Mouse (Mus musculus): ENCODE measurements around the gene Bbip1. TPM values are rescaled to one million over a fixed set of nuclear protein-coding genes. Genes with fewer than 3 reads are reported as not detected.
"Not testable (repeated sequence)": the region's sequence is repeated elsewhere in the genome, so short reads cannot be mapped to it uniquely, and the experiment has no call there.

The Bbip1 gene
- polyA plus RNA-seq, 1 experiment from 2014 or later = 105 TPM

- no peak for DNase-seq (ENCODE audit: extremely low spot score, low spot score)
- H3K36me3 ChIP-seq (replicated peaks) = peaks cover 6% of the 10 kb centered on the region; the same call in 1 of the 2 replicates
- peaks cover 12% of the 10 kb centered on the region for H3K4me1 ChIP-seq
- 95% methylated on average over 2 of the region's 2 CpGs for WGBS
- no peaks in the 10 kb centered on the region for H3K9me3 ChIP-seq
- no peak overlapping the region for H3K4me3 ChIP-seq
- H3K27ac ChIP-seq = no peak overlapping the region
- no peaks in the 10 kb centered on the region for H3K27me3 ChIP-seq (ENCODE audit: poor library complexity, severe bottlenecking)
Observed at GRCm38 (mm10) chr19:53957513-53957912, 13.1 kb upstream of the Bbip1 start.

GRCm38 (mm10) chr19:53945171-53946042 lies 980 bp upstream of the Bbip1 start:
- under 1% methylated on average over 66 of the region's 69 CpGs for WGBS

DNA sequence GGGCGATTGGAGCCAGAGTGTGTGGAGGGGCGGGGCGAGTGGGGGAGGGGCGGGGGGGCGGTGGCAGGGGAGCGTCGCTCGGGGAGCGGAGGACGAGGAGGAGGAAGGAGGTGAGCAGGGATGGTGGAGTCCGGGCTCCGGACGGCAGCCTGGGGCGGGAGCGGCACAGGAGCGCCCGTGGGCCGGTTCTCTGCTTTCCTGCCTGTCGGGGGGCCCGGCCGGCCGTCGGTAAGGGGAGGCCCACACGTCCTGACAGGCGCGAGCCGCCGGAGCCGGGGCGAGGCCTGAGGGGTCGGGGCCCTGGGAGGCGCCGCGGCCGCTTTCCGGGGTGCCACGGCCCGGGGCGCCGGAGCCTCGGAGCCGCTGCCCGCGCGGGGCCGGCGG lies 351 bp upstream of the Bbip1 start:
- H3K27me3 ChIP-seq (ENCODE audit: poor library complexity, severe bottlenecking) = no peaks in the 10 kb centered on the region
- peak overlapping the region; percentile 97 for H3K27ac ChIP-seq
- peak overlapping the region; percentile 94 for H3K4me3 ChIP-seq
- no peak for DNase-seq (ENCODE audit: extremely low spot score, low spot score)
- peaks cover 7% of the 10 kb centered on the region for H3K36me3 ChIP-seq (replicated peaks)
- WGBS = 1% methylated on average over 46 of the region's 47 CpGs
- H3K9me3 ChIP-seq = no peaks in the 10 kb centered on the region
- peaks cover 43% of the 10 kb centered on the region for H3K4me1 ChIP-seq

More at GRCm38 (mm10) chr19:53945171-53946042, 980 bp upstream of the Bbip1 start:
- peak overlapping the region; percentile 97 for H3K27ac ChIP-seq
- peaks cover 43% of the 10 kb centered on the region for H3K4me1 ChIP-seq
- H3K9me3 ChIP-seq = no peaks in the 10 kb centered on the region
- H3K4me3 ChIP-seq = peak overlapping the region; percentile 94
- peaks cover 4% of the 10 kb centered on the region for H3K36me3 ChIP-seq (replicated peaks)
- peak; percentile 73 for DNase-seq (ENCODE audit: extremely low spot score, low spot score)
- no peaks in the 10 kb centered on the region for H3K27me3 ChIP-seq (ENCODE audit: poor library complexity, severe bottlenecking)

DNA sequence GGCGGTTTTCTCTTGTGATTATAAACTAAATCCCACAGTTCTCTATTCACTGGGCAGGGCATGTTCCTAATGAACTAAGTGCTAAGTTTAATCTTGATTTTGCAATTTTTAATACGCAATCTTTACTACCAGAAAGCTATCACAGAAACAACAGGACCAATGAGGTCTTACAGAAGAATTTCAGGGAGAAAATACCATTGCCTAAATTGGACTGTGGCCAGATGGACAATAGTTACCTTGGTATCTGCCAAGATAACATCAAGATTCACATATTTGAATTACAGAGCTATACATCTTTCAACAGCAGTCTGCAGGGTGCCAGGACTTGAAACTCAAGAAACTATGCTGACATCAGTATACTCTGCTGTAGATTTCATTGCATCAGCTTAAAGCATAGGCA lies 2.1 kb downstream of the Bbip1 start:
- WGBS = 94% methylated on average over 2 of the region's 2 CpGs
- H3K4me1 ChIP-seq = peaks cover 21% of the 10 kb centered on the region
- H3K27ac ChIP-seq = no peak overlapping the region
- peaks cover 31% of the 10 kb centered on the region for H3K36me3 ChIP-seq (replicated peaks)
- H3K27me3 ChIP-seq (ENCODE audit: poor library complexity, severe bottlenecking) = no peaks in the 10 kb centered on the region
- H3K4me3 ChIP-seq = peak overlapping the region; percentile 94; the same call in 1 of the 2 replicates
- DNase-seq (ENCODE audit: extremely low spot score, low spot score) = no peak
- H3K9me3 ChIP-seq = no peaks in the 10 kb centered on the region

DNA sequence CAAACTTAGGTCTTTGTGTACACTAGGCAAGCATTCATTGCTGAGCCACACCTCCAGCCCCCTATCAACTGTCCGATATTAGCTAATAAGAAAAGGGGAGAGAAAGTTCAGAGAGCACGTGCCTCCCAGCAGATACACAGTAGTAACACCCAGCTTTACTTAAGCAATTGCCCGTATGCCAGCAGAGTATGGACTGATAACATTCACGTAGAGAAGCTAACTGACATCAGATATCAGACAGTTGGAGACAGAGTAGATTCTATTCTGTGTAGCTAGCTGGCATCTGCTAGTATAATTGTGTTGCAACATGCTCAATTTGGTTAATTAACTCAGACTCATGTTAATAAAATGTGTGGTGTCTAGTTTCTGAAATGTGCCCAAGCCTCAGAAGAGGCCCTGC lies 3.3 kb downstream of the Bbip1 start:
- no peak for DNase-seq (ENCODE audit: extremely low spot score, low spot score)
- Histone ChIP-seq H3K27me3 (ENCODE audit: poor library complexity, severe bottlenecking) (no peaks in the 10 kb centered on the region), H3K4me1 (peaks cover 14% of the 10 kb centered on the region), H3K27ac (no peak overlapping the region), H3K9me3 (no peaks in the 10 kb centered on the region), H3K4me3 (no peak overlapping the region), H3K36me3 (replicated peaks) (peaks cover 38% of the 10 kb centered on the region)
- 93% methylated on average over 4 of the region's 4 CpGs for WGBS

- DNase-seq (ENCODE audit: extremely low spot score, low spot score) = no peak
- Histone ChIP-seq H3K27me3 (ENCODE audit: poor library complexity, severe bottlenecking) (no peaks in the 10 kb centered on the region), H3K4me3 (no peak overlapping the region), H3K36me3 (replicated peaks) (peaks cover 41% of the 10 kb centered on the region), H3K27ac (no peak overlapping the region), H3K4me1 (peaks cover 10% of the 10 kb centered on the region), H3K9me3 (no peaks in the 10 kb centered on the region)
- WGBS = 87% methylated on average over 4 of the region's 4 CpGs
Observed at GRCm38 (mm10) chr19:53939467-53939866, 5.0 kb downstream of the Bbip1 start.

- no peaks in the 10 kb centered on the region for H3K27me3 ChIP-seq (ENCODE audit: poor library complexity, severe bottlenecking)
- H3K9me3 ChIP-seq = no peaks in the 10 kb centered on the region
- H3K27ac ChIP-seq = no peak overlapping the region
- no peaks in the 10 kb centered on the region for H3K4me1 ChIP-seq
- peaks cover 73% of the 10 kb centered on the region for H3K36me3 ChIP-seq (replicated peaks)
- DNase-seq (ENCODE audit: extremely low spot score, low spot score) = no peak
- no peak overlapping the region for H3K4me3 ChIP-seq
Observed at GRCm38 (mm10) chr19:53934046-53934445, 10.4 kb downstream of the Bbip1 start.

DNA sequence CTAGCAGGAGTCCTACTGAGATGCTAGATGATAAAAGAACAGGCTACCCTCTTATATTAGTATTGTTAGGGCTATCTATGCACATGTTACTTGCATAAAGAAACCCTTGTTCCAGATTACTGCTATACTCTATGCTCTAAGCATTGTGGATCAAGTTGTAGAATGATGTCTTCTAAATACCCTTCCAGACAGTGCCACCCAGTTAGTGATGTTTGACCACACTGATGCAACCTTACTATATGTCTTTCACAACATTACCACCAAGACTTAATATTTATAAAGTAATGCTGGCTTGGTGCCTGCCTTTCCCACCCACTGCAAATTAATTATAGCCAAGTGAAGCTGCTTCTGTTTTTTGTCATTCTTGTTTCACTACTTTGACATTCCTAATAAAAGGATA lies 11.4 kb downstream of the Bbip1 start:
- Histone ChIP-seq H3K36me3 (replicated peaks) (peaks cover 68% of the 10 kb centered on the region), H3K4me1 (no peaks in the 10 kb centered on the region), H3K9me3 (no peaks in the 10 kb centered on the region), H3K27ac (no peak overlapping the region), H3K27me3 (ENCODE audit: poor library complexity, severe bottlenecking) (no peaks in the 10 kb centered on the region), H3K4me3 (no peak overlapping the region)
- no peak for DNase-seq (ENCODE audit: extremely low spot score, low spot score)

- DNase-seq (ENCODE audit: extremely low spot score, low spot score) = no peak
- Histone ChIP-seq H3K9me3 (no peaks in the 10 kb centered on the region; the same call in 1 of the 2 replicates), H3K4me1 (no peaks in the 10 kb centered on the region), H3K4me3 (no peak overlapping the region), H3K27me3 (ENCODE audit: poor library complexity, severe bottlenecking) (no peaks in the 10 kb centered on the region), H3K27ac (no peak overlapping the region), H3K36me3 (replicated peaks) (peaks cover 72% of the 10 kb centered on the region)
- 96% methylated on average over 3 of the region's 3 CpGs for WGBS
Observed at GRCm38 (mm10) chr19:53929218-53929617, 15.2 kb downstream of the Bbip1 start.

DNA sequence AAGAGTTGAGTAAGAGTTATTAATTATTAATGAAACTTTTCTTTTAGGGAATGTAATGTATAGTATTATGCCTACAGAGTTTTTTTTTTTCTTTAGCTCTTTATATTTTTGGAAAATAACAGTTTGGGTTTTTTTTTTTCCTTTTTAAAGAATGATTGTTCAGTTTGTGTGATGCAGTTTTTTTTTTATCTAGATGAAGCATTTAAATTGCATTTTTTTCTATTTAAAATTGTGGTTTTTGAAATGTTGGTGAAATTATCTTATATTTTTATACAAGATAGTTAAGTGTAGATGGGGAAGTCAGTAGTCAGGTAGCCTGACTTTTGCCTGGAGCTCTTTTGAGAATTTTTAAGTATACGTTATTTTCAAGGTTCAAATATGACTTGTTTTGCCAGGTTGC lies 17.7 kb downstream of the Bbip1 start:
- WGBS = 90% methylated on average over 1 of the region's 1 CpGs
- H3K9me3 ChIP-seq = no peaks in the 10 kb centered on the region; the same call in 1 of the 2 replicates
- H3K27ac ChIP-seq = no peak overlapping the region
- no peak overlapping the region for H3K4me3 ChIP-seq
- DNase-seq (ENCODE audit: extremely low spot score, low spot score) = no peak
- H3K27me3 ChIP-seq (ENCODE audit: poor library complexity, severe bottlenecking) = no peaks in the 10 kb centered on the region
- H3K36me3 ChIP-seq (replicated peaks) = peaks cover 74% of the 10 kb centered on the region
- no peaks in the 10 kb centered on the region for H3K4me1 ChIP-seq

GRCm38 (mm10) chr19:53925338-53925751 lies 19.1 kb downstream of the Bbip1 start:
- H3K4me1 ChIP-seq = no peaks in the 10 kb centered on the region
- no peaks in the 10 kb centered on the region; the same call in 1 of the 2 replicates for H3K9me3 ChIP-seq
- peaks cover 63% of the 10 kb centered on the region for H3K36me3 ChIP-seq (replicated peaks)
- WGBS = 87% methylated on average over 2 of the region's 2 CpGs
- no peak overlapping the region for H3K27ac ChIP-seq
- no peaks in the 10 kb centered on the region for H3K27me3 ChIP-seq (ENCODE audit: poor library complexity, severe bottlenecking)
- DNase-seq (ENCODE audit: extremely low spot score, low spot score) = no peak
- H3K4me3 ChIP-seq = no peak overlapping the region

DNA sequence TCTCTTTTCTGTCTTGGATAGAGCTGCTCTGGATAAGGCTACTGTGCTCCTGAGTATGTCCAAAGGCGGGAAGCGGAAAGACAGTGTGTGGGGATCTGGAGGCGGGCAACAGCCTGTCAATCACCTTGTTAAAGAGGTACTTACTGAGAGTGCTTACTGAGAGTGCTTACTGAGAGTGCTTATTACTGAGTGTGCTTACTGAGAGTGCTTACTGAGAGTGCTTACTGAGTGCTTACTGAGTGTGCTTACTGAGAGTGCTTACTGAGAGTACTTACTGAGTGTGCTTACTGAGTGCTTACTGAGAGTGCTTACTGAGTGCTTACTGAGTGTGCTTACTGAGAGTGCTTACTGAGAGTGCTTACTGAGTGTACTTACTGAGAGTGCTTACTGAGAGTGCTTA lies 22.4 kb downstream of the Bbip1 start:
- not testable (repeated sequence) for H3K27me3 ChIP-seq (ENCODE audit: poor library complexity, severe bottlenecking); H3K27ac ChIP-seq; H3K9me3 ChIP-seq; H3K4me1 ChIP-seq; DNase-seq (ENCODE audit: extremely low spot score, low spot score); H3K4me3 ChIP-seq
- H3K36me3 ChIP-seq (replicated peaks) = peaks cover 70% of the 10 kb centered on the region
- 89% methylated on average over 3 of the region's 3 CpGs for WGBS

- Histone ChIP-seq H3K4me1 (no peaks in the 10 kb centered on the region), H3K27me3 (ENCODE audit: poor library complexity, severe bottlenecking) (no peaks in the 10 kb centered on the region), H3K4me3 (no peak overlapping the region), H3K27ac (no peak overlapping the region), H3K36me3 (replicated peaks) (peaks cover 76% of the 10 kb centered on the region), H3K9me3 (no peaks in the 10 kb centered on the region; the same call in 1 of the 2 replicates)
- WGBS = 94% methylated on average over 10 of the region's 10 CpGs
- DNase-seq (ENCODE audit: extremely low spot score, low spot score) = no peak
Observed at GRCm38 (mm10) chr19:53919541-53919940, 24.9 kb downstream of the Bbip1 start.
